Mouse (Mus musculus) cerebellum, adult 11 months (tissue): ENCODE data around the gene Agpat1.

Experiments used
- DNase-seq: peaks from one replicate; pipeline ENCODE4 v3.0.0; 2022

Agpat1 gene

GRCm38 (mm10) chr17:34607997-34608396 is 3.9 kb downstream of the Agpat1 start:
- DNase-seq = no peak

- DNase-seq = no peak
These were observed 7.0 kb downstream of the Agpat1 start for GRCm38 (mm10) chr17:34611050-34611449.

GRCm38 (mm10) chr17:34613054-34613645 is 9.1 kb downstream of the Agpat1 start:
- DNase-seq = no peak

GRCm38 (mm10) chr17:34613830-34614229 is 9.8 kb downstream of the Agpat1 start:
- DNase-seq = no peak

- no peak for DNase-seq
These were observed 11.8 kb downstream of the Agpat1 start, which contains the start of gene Egfl8 for GRCm38 (mm10) chr17:34615871-34616270. Gene Egfl8, minus strand, starts transcription at chr17:34615971.

- peak; percentile 58 for DNase-seq
These were observed 14.9 kb downstream of the Agpat1 start for GRCm38 (mm10) chr17:34618999-34619398.

- DNase-seq = no peak
These were observed 16.9 kb downstream of the Agpat1 start for GRCm38 (mm10) chr17:34621006-34621405.

- no peak for DNase-seq
These were observed 19.1 kb downstream of the Agpat1 start for GRCm38 (mm10) chr17:34623161-34623560.

- DNase-seq = no peak
These were observed 20.9 kb downstream of the Agpat1 start for GRCm38 (mm10) chr17:34624981-34625380.

- no peak for DNase-seq
These were observed 22.2 kb downstream of the Agpat1 start for GRCm38 (mm10) chr17:34626062-34626772.

- peak; percentile 43 for DNase-seq
These were observed 22.7 kb downstream of the Agpat1 start for GRCm38 (mm10) chr17:34626773-34627092.

GRCm38 (mm10) chr17:34627093-34627942 is 23.3 kb downstream of the Agpat1 start:
- DNase-seq = peak; percentile 84

- DNase-seq = peak; percentile 79
These were observed 24.0 kb downstream of the Agpat1 start, which contains the start of gene Ppt2 for GRCm38 (mm10) chr17:34627943-34628643. Gene Ppt2, minus strand, starts transcription at chr17:34628510.

- no peak for DNase-seq
These were observed 24.5 kb downstream of the Agpat1 start for GRCm38 (mm10) chr17:34628644-34628967.

- DNase-seq = peak; percentile 59
These were observed 25.2 kb downstream of the Agpat1 start, which contains the start of gene Prrt1 for GRCm38 (mm10) chr17:34629221-34629751. Gene Prrt1, plus strand, starts transcription at chr17:34629533.

GRCm38 (mm10) chr17:34629796-34630603 is 25.9 kb downstream of the Agpat1 start:
- peak; percentile 61 for DNase-seq

GRCm38 (mm10) chr17:34630761-34631301 is 26.8 kb downstream of the Agpat1 start:
- peak; percentile 60 for DNase-seq

GRCm38 (mm10) chr17:34631647-34632046 is 27.6 kb downstream of the Agpat1 start:
- peak; percentile 65 for DNase-seq

- peak; percentile 86 for DNase-seq
These were observed 28.2 kb downstream of the Agpat1 start for GRCm38 (mm10) chr17:34632261-34632691.

GRCm38 (mm10) chr17:34635671-34636070 is 31.6 kb downstream of the Agpat1 start:
- DNase-seq = no peak

- no peak for DNase-seq
These were observed 33.4 kb downstream of the Agpat1 start for GRCm38 (mm10) chr17:34637459-34637858.
